Mouse (Mus musculus) embryo, embryonic 10.5 days (tissue): ENCODE data around the gene H2-Eb1.

ENCODE experiments used
- DNase-seq: peaks from one replicate; pipeline ENCODE4 v3.0.0-alpha.2; 2015; ENCODE audit warnings: low spot score

H2-Eb1 gene

DNA sequence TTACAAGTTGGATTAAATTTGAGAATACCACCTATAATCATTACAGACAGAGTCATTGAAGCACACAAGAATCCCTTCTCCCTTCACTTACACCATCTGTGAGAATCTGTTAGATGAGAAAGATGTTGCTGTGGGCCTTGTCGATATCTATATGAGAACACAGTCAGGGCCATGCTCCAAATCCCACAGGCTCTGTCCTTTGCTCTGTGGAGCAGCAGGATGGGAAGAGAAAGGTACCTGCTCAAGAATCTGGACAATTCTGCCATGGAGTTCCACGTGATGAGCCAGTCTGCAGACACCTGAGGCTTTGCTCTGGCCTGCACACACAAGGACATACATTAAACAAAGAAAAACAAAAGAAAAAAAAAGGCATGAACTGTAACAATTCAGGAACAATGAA is 11.0 kb downstream of the H2-Eb1 start:
- DNase-seq = no peak

DNA sequence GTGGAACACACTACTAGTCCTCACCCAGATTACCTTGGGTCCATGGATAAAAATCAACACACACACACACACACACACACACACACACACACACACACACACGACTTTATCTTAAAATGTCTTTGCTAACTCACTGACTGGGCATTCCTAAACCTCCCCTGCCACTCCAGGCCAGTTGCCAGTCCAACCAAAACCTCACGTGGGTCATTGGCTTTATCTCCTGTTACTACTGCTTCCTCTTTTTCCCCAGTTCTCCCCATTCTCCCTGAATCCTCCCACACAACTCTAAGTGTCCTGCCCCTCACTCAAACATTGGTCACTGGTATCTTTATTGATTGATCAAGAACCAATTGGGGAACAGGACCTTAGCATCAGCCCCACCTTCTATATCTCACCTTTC is 11.6 kb downstream of the H2-Eb1 start:
- no peak for DNase-seq

DNA sequence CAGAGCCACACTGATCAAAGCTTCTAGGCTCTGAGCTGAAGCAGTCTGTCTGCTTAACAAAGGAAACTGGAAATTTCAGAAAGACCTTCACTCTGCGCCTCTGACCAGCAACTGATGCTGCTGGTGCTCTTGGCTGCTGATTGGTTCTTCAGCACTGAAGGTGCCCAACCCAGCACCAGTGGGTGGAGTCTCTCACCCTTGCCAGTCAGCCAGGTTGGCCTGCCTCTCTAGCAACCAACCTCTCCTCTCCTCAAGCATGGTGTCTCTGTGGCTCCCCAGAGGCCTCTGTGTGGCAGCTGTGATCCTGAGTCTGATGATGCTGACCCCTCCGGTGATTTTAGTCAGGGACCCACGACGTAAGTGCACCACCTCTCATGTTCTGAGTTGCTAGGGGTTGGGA is 19.8 kb downstream of the H2-Eb1 start, which contains the start of gene H2-Eb2:
H2-Eb2 (plus strand) TSS at position 230 of the 400 bp plus-strand sequence.
- DNase-seq = peak; percentile 17

DNA sequence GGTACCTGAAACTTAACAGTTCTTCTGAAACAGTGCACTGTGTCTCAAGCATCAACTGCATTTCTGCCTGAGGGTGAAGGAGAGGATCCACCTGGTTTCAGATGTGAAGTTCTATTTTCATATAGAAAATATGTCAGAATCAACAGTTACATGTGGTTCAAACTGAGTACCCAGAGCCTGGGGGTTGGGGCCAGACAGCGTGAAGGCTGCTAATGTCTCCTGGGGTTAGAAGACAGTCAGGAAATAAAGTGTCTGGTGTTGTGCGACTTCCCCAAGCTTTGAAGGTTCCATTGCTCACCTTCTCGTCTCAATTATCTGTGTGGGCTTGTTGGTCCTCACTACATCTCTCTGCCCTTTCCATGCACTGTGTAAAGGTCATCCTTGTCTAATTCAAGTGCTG is 20.7 kb downstream of the H2-Eb1 start:
- no peak for DNase-seq

DNA sequence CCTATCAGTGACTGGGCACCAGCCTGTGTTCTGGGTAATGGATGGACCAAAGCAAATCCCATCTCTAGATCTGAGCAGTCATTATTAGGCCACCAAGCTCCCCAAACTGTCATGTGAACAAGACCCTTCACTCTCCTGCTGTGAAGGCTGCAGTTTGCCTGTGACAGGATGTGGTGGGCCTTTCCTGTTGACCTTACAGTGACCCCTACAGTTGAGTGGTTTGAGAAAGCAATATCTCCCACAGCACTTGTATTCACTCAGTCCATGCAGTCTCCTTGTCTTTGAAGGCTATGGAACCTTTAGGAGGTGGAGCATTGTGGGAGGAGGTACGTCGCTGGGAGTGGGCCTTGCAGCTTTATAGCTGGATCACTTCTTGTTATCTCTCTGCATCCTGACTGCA is 24.1 kb downstream of the H2-Eb1 start:
- no peak for DNase-seq

DNA sequence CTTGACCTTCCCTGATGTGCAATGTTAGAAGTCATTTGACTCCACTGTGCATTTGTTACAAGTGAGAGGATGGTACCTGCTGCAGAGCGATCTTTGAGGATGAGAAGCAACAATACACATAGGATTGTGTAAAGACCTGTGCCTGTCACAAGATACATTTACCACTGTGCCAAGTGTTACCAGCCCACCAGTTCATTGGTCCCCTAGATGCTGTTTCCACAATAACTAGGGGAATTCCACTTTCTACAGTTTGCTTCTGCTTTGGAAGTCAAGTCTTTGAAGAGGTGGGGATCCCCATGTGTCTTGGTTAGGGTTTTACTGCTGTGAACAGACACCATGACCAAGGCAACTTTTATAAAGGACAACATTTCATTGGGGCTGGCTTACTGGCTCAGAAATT is 25.5 kb downstream of the H2-Eb1 start:
- no peak for DNase-seq

DNA sequence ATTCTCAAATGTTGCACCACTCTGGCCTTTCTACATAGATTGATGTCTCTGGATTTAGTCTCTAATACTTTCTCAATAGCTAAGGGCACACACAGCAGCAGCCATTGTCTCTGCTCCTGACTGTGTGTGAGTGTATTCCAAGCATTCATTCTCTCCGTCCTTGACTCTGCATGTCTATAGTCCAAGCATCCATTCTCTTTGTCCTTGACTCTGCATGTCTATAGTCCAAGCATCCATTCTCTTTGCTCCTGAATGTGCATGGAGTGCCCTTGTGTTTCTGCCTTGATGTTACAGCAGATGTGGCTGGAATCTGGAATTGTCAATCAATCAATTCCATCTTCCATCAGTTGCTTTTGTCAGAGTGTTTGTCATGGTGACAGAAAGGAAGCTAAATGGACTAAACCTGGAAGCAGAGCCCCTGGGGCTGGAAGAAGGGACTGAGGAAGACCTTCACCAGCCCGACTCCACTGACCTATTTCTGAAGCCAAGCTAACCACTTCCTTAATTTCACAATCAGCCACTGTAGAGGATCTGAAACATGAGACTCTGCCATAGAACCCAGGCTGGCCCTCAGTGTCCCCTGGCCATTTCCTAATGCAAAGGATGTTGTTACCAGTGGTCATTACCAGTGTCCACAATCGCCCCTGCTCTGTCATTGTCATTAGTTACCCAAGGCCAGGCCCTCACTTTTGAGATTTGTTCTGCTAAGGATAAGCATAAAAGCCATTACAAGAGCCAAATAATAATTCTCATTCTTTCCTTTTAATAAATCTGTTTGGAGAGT is 35.1 kb downstream of the H2-Eb1 start:
- DNase-seq = peak; percentile 2

DNA sequence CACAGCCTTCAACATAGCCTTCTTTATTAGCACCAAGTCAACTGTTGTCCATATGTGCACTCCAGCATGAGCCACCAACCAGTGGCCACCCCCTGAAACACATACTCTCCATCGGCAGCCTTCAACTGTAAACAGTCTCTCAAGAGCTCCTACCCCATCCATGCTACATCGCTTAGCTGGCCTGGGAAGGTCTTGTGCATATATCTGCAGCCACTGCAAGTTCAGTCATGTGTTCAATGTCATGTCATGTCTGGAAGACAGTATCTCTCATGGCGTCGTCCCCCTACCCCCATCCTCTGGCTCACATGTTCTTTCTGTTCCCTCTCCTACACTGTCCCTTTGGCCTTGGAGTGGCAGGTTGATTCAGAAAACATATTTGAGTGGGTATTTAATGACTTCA is 39.2 kb downstream of the H2-Eb1 start:
- no peak for DNase-seq

DNA sequence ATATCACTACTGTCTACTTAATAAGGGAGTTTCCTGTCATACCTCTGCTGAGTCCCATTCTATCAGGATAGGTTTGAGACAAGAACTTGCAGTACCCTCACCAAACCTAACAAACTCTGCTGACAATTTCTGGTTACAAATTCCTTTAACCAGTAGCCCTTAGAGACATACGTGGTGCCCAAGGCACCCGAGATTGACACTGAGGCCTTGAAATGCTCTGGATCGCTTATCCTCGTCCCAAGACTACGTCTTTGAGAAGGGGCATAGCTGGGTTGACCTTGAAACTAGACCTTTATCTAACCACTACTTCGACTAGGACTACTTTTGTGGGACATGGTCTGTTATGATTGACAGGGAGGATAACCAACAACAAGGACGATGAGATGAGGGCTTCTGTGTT is 39.8 kb downstream of the H2-Eb1 start:
- DNase-seq = no peak

DNA sequence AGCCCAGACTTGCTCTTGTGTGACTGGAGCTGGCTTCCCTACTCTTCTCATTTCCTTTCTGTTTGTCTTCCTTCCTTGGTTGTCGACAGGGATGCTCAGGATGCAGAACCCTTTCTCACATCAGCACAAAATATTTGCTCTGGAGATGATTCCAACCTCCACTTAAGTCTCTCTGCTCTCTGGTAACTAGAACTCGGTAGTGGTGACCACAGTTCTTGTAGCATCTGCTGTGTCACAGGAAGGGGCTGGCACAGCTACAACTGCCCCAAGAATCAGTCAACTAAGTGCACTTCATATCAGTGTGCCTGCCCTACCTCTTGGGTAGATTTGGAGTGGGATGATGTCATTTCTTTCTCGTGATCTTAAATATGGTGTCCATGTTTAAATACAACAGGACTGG is 40.4 kb downstream of the H2-Eb1 start:
- DNase-seq = no peak

DNA sequence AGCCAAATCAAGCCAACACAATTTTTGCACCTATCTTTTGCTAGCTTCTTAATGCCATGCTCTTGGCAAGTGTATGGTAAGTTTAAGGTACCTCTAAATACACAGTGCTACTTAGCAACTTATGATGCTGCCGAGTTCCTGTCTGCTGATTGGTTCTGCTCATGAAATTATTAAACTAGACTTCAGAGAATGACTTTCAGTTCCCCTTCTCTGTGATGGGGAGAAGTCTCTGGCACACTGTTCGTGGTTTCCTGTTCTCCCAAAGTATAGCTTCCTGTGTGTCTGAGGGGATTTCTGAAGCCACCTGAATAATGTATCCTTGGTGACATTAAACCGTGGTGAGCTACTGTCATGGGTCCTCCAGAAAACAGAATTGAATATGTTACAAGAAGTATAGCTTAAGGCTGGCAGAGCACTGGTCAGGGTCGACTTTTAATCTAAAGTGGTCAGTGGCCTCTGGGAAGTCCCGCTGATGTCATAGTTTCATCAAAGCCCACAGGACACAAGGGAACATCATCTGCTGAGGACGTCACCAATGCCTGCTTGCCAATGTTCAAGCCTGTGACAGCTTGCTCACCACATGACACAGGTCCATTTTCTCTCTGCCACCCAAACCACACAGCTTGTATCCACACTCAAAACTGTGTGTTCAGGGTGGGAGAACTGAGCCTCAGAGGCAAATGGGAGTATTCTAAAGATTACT is 42.1 kb downstream of the H2-Eb1 start:
- peak; percentile 7 for DNase-seq

DNA sequence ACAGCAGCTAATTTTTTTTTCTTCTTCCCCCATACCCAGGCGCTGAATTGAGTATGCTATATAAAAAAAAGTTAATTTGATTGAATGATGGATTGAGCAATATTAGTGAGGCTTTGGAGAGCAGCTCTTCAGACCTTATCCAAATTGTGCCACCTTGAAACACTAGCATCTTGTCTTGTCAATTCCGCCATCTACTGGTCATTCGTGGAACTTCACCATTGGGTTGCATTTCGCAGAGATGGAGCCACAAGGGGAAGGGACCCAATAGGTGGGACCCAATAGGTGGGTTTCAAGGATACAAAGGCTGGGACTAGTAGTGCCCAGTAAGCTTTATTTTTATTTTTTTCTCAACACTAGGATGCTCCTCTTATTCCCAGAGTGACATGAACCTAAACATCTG is 43.8 kb downstream of the H2-Eb1 start:
- DNase-seq = peak; percentile 88

DNA sequence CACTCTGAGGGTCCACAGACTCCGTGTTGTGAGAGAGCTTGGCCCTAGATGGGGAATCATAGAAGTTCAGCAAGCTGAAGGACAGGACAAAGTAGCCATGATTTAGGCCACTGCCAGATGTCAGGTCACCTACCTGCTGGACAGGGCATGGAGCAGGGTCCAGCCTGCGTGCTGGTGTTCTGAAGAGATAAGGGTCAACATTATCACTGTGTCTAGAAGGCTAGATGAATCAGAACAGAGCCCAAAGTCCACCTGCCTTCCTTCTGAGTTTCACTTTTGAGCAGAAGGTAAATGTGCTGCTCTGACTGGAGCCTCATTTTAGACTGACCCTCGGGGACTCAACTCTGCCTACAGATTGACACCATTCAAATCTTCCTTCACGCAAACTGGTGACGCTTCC is 48.9 kb downstream of the H2-Eb1 start, which contains the start of gene Btnl2:
Btnl2 (plus strand) TSS at position 284 of the 400 bp plus-strand sequence.
- no peak for DNase-seq

DNA sequence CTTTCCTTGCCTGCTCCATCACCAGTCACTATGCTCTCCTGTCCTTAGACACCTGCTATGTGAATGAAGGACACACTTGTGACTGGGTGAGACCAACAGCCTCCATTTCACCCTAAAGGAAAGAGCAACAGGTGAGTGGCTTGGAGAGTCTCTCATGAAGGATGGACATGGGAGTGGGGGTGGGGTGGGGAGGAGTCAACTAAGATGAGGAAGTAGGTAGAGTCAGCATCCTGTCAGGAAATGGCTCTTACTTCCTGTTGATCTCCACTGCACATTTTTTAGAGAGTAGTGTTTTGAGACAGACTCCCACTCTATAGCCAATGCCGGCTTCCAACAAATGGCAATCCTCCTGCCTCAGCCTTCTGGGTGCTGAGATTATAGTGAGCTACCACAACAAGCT is 49.3 kb downstream of the H2-Eb1 start:
- no peak for DNase-seq

DNA sequence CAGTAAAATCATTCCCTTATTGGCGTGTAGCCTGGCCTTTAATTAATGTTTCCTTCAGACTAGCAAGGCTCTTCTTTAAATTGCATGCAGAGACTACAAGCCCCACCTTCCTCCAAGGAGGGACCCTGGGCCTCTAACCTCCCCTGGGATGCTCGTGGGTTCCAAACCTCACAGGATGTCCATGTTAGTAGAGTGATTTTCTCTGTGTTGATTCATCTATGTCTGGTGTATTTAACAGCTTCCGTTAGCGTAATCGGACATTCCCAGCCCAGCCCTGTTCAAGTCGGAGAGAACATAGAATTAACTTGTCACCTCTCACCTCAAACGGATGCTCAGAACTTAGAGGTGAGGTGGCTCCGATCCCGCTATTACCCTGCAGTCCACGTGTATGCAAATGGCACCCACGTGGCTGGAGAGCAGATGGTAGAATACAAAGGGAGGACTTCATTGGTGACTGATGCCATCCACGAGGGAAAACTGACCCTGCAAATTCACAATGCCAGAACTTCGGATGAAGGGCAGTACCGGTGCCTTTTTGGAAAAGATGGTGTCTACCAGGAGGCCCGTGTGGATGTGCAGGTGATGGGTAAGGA is 57.4 kb downstream of the H2-Eb1 start:
- DNase-seq = no peak

DNA sequence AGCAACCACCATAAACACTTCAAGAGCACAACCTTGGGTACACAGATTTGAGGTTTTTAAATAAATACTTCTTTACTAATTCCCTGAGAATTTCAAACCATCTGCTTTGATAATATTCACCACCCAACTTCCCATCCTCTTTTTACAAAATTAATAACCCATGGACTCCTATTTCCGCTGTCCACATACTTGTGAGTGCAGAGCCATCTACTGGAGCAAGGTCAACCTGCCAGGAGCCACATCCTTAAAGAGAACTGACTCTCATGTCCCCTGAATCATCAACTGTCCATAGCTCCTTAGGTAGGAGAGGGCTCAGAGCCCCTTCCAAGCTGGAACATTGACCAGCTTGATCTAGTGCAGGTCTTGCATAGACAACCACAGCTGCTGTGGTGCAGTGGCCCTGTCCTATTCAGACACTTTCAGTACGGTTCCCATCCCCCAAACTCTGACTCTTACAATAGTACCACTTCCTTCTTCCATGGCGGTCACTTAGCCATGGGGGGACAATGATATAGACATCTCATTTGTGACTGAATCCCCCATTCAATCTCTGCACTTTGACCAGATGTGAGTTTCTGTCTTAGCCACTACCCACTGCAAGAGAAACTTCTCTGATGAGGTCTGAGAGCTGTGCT is 58.1 kb downstream of the H2-Eb1 start:
- no peak for DNase-seq

DNA sequence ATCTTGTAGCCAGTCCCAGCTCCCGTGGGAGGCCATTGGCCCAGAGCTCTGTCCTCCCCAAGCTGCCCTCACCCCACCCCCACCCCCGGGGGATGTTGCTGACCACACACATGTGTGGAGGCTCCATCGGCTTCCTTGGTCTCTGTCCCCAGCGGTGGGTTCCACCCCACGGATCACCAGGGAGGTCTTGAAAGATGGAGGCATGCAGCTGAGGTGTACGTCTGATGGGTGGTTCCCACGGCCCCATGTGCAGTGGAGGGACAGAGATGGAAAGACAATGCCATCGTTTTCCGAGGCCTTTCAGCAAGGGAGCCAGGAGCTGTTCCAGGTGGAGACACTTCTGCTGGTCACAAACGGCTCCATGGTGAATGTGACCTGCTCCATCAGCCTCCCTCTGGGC is 59.4 kb downstream of the H2-Eb1 start:
- DNase-seq = no peak
